Mouse (Mus musculus) CD4-positive, CD25-positive, alpha-beta regulatory T cell (primary cell): ENCODE results near the gene Fopnl. TPM values are rescaled to one million over a fixed set of nuclear protein-coding genes. Genes with fewer than 3 reads are reported as not detected.

ENCODE experiments used
- polyA plus RNA-seq: library from polyadenylated mRNA; unstranded; fragments of 100-300 nt; shearing (Covaris generic); gene quantifications from one replicate; pipeline ENCODE4 v1.2.1, GENCODE M21; 2017

Fopnl gene
- polyA plus RNA-seq = 124 TPM

GRCm38 (mm10) chr16:14316884-14317876, at the start of gene Fopnl:
TSS of gene Fopnl (minus strand) at chr16:14317405.

GRCm38 (mm10) chr16:14361362-14362098, 44.3 kb upstream of the Fopnl start, which contains the start of gene Abcc1:
TSS of gene Abcc1 (plus strand) at chr16:14361558.

GRCm38 (mm10) chr16:14291223-14291622, 26.0 kb downstream of the Fopnl start, which contains the start of gene Myh11:
TSS of gene Myh11 (minus strand) at chr16:14291372.

Other genes starting within 250 kb of the Fopnl start
- gene Nde1, start 154.1 kb downstream of the Fopnl start, polyA plus RNA-seq = 88.6 TPM
- 6.1 TPM for gene Marf1, start 154.1 kb downstream of the Fopnl start, polyA plus RNA-seq
- gene Myh11, start 26.0 kb downstream of the Fopnl start, polyA plus RNA-seq = 0.04 TPM
- 31.1 TPM for gene Abcc1, start 44.2 kb upstream of the Fopnl start, polyA plus RNA-seq
- gene A630010A05Rik, start 244.9 kb upstream of the Fopnl start, polyA plus RNA-seq = not detected